Mouse (Mus musculus): ENCODE measurements around the gene Slc35c1. TPM values are rescaled to one million over a fixed set of nuclear protein-coding genes. Genes with fewer than 3 reads are reported as not detected.

The Slc35c1 gene
- 4.6 and 9.1 TPM in 2 replicates for total RNA-seq (2014; rRNA removed)
- 13.1 and 14.4 TPM in 2 replicates for polyA plus RNA-seq (2015; fragmentation: Nextera tagmentation; extraction: Ambion mirVana)

- DNase-seq: no peak
- 2% methylated on average over 33 of the region's 34 CpGs for WGBS
These were observed at the start of gene Slc35c1 for GRCm38 (mm10) chr2:92459921-92460707. Gene Slc35c1 (minus strand): TSS chr2:92460538.

GRCm38 (mm10) chr2:92505291-92505690, 45.0 kb upstream of the Slc35c1 start:
- H3K4me2 ChIP-seq (ENCODE audit: low read depth): no peak overlapping the region
- DNase-seq (no peak), ATAC-seq (no peak)
- H3K4me3 ChIP-seq (ENCODE audit: low read depth, low read length): no peak overlapping the region
- H3K9me3 ChIP-seq (ENCODE audit: low read length): 0 out of 2 replicates have a peak, but pooled peaks cover 4% of the 10 kb centered on the region
- no peak for TF ChIP-seq CTCF (IDR thresholded peaks at IDR 0.05; ENCODE audit: low read depth)
- H3K27ac ChIP-seq (ENCODE audit: low read depth, low read length): no peak overlapping the region
- H3K9ac ChIP-seq: no peak overlapping the region
- 91% methylated on average over 7 of the region's 7 CpGs for WGBS
- H3K27me3 ChIP-seq (ENCODE audit: insufficient read depth, low read length): no peaks in the 10 kb centered on the region
- H3K4me1 ChIP-seq (ENCODE audit: insufficient read depth): 0 out of 2 replicates have a peak, but pooled peaks cover 1% of the 10 kb centered on the region
- H3K36me3 ChIP-seq (ENCODE audit: insufficient read depth): no peaks in the 10 kb centered on the region

More at GRCm38 (mm10) chr2:92459921-92460707, at the start of gene Slc35c1:
- no peak for TF ChIP-seq CTCF (IDR thresholded peaks at IDR 0.05; ENCODE audit: low read depth)
- Histone ChIP-seq H3K9me3 (ENCODE audit: low read length) (no peaks in the 10 kb centered on the region), H3K36me3 (ENCODE audit: insufficient read depth) (no peaks in the 10 kb centered on the region), H3K4me1 (ENCODE audit: insufficient read depth) (peaks cover 23% of the 10 kb centered on the region), H3K9ac (peak within 1 kb of the TSS; percentile 72), H3K4me3 (ENCODE audit: low read depth, low read length) (peak within 1 kb of the TSS; percentile 87), H3K27me3 (ENCODE audit: insufficient read depth, low read length) (no peaks in the 10 kb centered on the region; the same call in 1 of the 2 replicates), H3K27ac (ENCODE audit: low read depth, low read length) (peak within 1 kb of the TSS; percentile 54), H3K4me2 (ENCODE audit: low read depth) (peak within 1 kb of the TSS; percentile 94)
- ATAC-seq: peak; percentile 20; the same call in 1 of the 2 replicates

DNA sequence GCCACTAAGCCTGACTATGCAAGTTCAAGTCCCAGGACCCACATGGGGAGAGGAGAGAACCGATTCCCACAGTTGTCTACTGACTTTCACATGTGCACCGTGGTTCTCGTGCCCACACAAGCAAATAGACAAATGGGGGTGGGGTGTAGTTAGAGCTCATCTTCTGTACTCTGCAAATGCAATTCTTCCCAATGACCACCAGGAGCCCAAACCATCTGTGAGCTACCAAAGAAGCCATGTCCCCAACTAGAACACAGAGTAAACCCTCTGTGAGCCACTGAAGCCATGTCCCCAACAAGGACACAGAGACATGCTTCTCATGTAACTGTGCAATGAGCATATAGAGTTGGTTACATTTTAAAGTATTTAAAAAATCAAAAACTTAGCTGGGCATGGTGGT, 43.1 kb upstream of the Slc35c1 start:
- H3K9ac ChIP-seq: no peak overlapping the region
- no peak overlapping the region for H3K27ac ChIP-seq (ENCODE audit: low read depth, low read length)
- no peaks in the 10 kb centered on the region for H3K36me3 ChIP-seq (ENCODE audit: insufficient read depth)
- no peak for ATAC-seq
- no peak overlapping the region for H3K4me2 ChIP-seq (ENCODE audit: low read depth)
- TF ChIP-seq CTCF (IDR thresholded peaks at IDR 0.05; ENCODE audit: low read depth): peak; percentile 20; the same call in 1 of the 2 replicates
- H3K27me3 ChIP-seq (ENCODE audit: insufficient read depth, low read length): no peaks in the 10 kb centered on the region
- no peak overlapping the region for H3K4me3 ChIP-seq (ENCODE audit: low read depth, low read length)
- no peaks in the 10 kb centered on the region for H3K9me3 ChIP-seq (ENCODE audit: low read length)
- H3K4me1 ChIP-seq (ENCODE audit: insufficient read depth): peaks cover 11% of the 10 kb centered on the region; the same call in 1 of the 2 replicates
- 81% methylated on average over 3 of the region's 3 CpGs for WGBS
- DNase-seq: no peak

DNA sequence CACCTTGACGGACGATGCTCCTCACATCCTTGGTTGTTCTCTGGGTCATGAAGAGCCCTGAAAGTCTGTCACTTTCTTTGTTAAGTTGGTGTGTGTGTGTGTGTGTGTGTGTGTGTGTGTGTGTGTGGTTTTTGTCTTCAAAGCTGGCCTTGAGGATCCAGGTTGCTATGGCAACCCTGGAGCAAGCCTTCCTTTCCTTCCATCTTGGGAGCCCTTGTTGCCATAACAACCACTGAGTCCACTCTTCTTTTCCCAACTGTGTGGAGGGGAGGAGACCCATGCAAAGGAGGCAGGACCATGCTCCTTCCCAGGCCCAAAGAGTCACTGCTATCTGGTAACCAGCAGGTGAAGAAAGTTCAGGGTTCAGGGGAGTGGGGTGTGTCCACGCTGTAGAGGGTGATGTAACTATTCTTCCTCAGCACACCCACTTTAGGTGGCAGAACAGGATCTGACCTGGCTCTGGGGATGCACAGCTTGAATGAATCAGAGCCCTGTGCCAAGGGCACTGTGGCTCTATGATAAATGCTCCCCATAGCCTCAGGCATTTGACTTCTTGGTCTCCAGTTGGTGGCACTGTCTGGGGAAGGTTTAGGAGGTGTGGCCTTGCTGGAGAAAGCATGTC, 39.5 kb upstream of the Slc35c1 start:
- 33% methylated on average over 3 of the region's 3 CpGs for WGBS
- ATAC-seq (peak; percentile 90), DNase-seq (peak; percentile 90)
- peaks cover 14% of the 10 kb centered on the region for H3K4me1 ChIP-seq (ENCODE audit: insufficient read depth)
- H3K27ac ChIP-seq (ENCODE audit: low read depth, low read length): peak overlapping the region; percentile 51; the same call in 1 of the 2 replicates
- H3K27me3 ChIP-seq (ENCODE audit: insufficient read depth, low read length): no peaks in the 10 kb centered on the region
- H3K9me3 ChIP-seq (ENCODE audit: low read length): no peaks in the 10 kb centered on the region
- no peak overlapping the region for H3K4me2 ChIP-seq (ENCODE audit: low read depth)
- no peak overlapping the region for H3K9ac ChIP-seq
- H3K36me3 ChIP-seq (ENCODE audit: insufficient read depth): no peaks in the 10 kb centered on the region
- TF ChIP-seq CTCF (IDR thresholded peaks at IDR 0.05; ENCODE audit: low read depth): no peak
- H3K4me3 ChIP-seq (ENCODE audit: low read depth, low read length): no peak overlapping the region

- no peak overlapping the region for H3K4me3 ChIP-seq (ENCODE audit: low read depth, low read length)
- no peaks in the 10 kb centered on the region for H3K9me3 ChIP-seq (ENCODE audit: low read length)
- H3K4me1 ChIP-seq (ENCODE audit: insufficient read depth): peaks cover 14% of the 10 kb centered on the region
- ATAC-seq (no peak), DNase-seq (no peak)
- TF ChIP-seq CTCF (IDR thresholded peaks at IDR 0.05; ENCODE audit: low read depth): no peak
- no peak overlapping the region for H3K9ac ChIP-seq
- no peak overlapping the region for H3K4me2 ChIP-seq (ENCODE audit: low read depth)
- no peaks in the 10 kb centered on the region for H3K36me3 ChIP-seq (ENCODE audit: insufficient read depth)
- H3K27ac ChIP-seq (ENCODE audit: low read depth, low read length): 0 out of 2 replicates have a peak overlapping the region, but pooled peaks have one; percentile 15
- WGBS: 73% methylated on average over 5 of the region's 5 CpGs
- H3K27me3 ChIP-seq (ENCODE audit: insufficient read depth, low read length): no peaks in the 10 kb centered on the region
These were observed 36.8 kb upstream of the Slc35c1 start for GRCm38 (mm10) chr2:92497112-92497511.

- 17% methylated on average over 10 of the region's 10 CpGs for WGBS
- no peak for DNase-seq
These were observed 36.3 kb upstream of the Slc35c1 start for GRCm38 (mm10) chr2:92496681-92497080.

More at GRCm38 (mm10) chr2:92496681-92497080, 36.3 kb upstream of the Slc35c1 start:
- no peaks in the 10 kb centered on the region for H3K9me3 ChIP-seq (ENCODE audit: low read length)
- no peaks in the 10 kb centered on the region for H3K27me3 ChIP-seq (ENCODE audit: insufficient read depth, low read length)
- peaks cover 14% of the 10 kb centered on the region for H3K4me1 ChIP-seq (ENCODE audit: insufficient read depth)
- no peaks in the 10 kb centered on the region for H3K36me3 ChIP-seq (ENCODE audit: insufficient read depth)
- H3K9ac ChIP-seq: no peak overlapping the region
- no peak overlapping the region for H3K4me2 ChIP-seq (ENCODE audit: low read depth)
- no peak overlapping the region for H3K27ac ChIP-seq (ENCODE audit: low read depth, low read length)
- H3K4me3 ChIP-seq (ENCODE audit: low read depth, low read length): no peak overlapping the region
- ATAC-seq: peak; percentile 4; the same call in 1 of the 2 replicates
- no peak; the same call in 1 of the 2 replicates for TF ChIP-seq CTCF (IDR thresholded peaks at IDR 0.05; ENCODE audit: low read depth)

All from forebrain, postnatal 0 days (tissue).